Mouse (Mus musculus) cerebellum, adult 9-10 months (tissue): ENCODE results near the gene Sbk3.
"Not testable (repeated sequence)": the region's sequence is repeated elsewhere in the genome, so short reads cannot be mapped to it uniquely, and the experiment has no call there.

Source experiments
- DNase-seq: peaks from one replicate; pipeline ENCODE4 v3.0.0; 2022

Sbk3 gene

GRCm38 (mm10) chr7:4971068-4971467 lies at the start of gene Sbk3:
Gene Sbk3, minus strand, starts transcription at chr7:4971168.
- DNase-seq, result no peak

DNA sequence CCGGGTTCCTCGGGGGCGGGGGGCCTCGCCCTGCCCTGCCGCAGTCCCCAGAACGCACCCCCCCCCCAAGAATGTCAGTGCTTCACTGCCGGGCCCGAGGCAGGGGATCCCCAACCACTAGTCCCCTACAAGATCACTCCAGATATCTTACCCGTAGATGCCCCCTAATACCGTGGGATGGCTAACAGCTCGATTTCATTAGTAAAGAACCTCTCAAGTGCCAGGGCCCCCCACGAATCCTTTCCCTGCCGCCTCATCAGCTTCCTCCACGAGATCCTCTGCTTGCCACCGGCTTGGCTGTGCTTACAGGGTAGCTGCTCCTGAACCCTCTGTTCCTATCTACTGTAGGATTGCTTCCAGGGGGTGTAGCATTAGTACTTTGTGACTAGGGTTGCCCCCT lies 49.7 kb upstream of the Sbk3 start:
- peak; percentile 74 for DNase-seq

DNA sequence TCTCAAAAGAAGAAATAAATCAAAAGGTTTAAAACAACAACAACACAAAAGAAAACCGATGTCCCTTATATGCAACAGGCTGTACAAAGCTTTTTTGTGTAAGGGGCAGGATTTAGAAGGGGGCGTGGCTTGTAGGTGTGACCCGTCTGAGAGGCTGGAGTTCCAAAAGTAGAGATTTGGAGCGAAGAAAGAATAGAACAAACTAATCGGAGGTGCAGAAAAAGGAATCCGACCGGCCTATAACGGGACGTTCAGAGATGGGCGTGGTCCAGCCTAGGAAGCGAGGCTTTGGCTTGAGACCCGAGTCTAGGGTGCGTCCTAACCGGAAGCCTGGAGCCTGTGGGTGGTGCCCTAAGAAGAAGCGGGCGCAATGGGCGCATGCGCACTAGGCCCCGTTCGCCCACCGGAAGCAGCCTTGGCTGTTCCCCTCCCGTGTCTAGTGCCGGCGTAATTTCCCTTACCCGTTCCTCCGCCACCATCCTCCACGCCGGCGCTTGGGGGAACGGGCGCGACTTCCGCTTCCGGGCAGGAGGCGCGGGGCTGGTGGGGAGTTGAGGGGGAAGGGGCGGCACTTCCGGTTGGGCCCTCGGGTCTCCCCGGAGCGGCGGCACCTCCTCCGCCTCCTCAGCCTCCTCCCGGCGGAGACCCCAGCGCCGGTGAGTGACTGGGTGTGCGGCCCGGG lies 49.2 kb upstream of the Sbk3 start, which contains the start of the genes Zfp865 and Ccdc106:
Gene Zfp865, plus strand, starts transcription at position 377 of the 682 bp plus-strand sequence.
Gene Ccdc106, plus strand, starts transcription at position 554 of the 682 bp plus-strand sequence.
- peak; percentile 98 for DNase-seq

DNA sequence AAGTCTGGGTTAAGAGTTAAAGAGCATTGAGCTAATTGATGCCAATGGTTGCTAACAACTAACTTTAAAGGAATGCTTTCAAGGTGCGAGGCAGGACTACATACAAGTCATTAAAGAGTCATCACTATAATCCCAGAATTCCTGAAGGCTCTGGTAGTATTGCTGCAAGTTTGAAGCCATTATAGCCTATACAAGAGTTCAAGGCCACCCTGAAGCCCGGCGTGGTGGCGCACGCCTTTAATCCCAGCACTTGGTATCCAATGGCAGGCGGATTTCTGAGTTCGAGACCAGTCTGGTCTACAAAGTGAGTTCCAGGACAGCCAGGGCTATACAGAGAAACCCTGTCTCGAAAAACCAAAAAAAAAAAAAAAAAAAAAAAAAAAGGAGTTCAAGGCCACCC lies 48.6 kb upstream of the Sbk3 start:
- DNase-seq, result peak; percentile 61

- no peak for DNase-seq
These were observed 47.0 kb upstream of the Sbk3 start for GRCm38 (mm10) chr7:5017931-5018330.

DNA sequence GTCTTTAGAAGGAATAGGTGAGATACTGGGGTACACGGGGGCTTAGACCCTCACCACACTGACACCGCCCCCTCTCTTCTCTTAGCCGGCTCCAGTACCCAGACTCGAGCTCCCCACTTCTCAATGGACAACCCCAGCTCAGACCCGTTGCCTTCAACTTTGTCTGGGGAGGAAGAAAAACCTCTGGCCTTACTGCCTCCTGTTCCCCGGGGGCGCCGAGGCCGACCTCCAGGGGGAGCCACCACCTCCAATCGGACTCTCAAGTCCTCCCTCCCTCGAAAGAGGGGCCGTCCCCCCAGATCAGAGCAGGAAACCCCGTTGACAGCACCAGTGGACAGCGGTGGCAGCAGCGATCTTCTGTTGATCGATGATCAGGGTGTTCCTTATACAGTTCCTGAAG lies 46.4 kb upstream of the Sbk3 start:
- peak; percentile 71 for DNase-seq

GRCm38 (mm10) chr7:5016920-5017319 lies 46.0 kb upstream of the Sbk3 start:
- DNase-seq, result peak; percentile 59

GRCm38 (mm10) chr7:5016057-5016456 lies 45.1 kb upstream of the Sbk3 start:
- peak; percentile 77 for DNase-seq

GRCm38 (mm10) chr7:5015118-5016001 lies 44.4 kb upstream of the Sbk3 start, which contains the start of gene Gm44973:
Gene Gm44973, plus strand, starts transcription at chr7:5015496.
- DNase-seq, result peak; percentile 96

DNA sequence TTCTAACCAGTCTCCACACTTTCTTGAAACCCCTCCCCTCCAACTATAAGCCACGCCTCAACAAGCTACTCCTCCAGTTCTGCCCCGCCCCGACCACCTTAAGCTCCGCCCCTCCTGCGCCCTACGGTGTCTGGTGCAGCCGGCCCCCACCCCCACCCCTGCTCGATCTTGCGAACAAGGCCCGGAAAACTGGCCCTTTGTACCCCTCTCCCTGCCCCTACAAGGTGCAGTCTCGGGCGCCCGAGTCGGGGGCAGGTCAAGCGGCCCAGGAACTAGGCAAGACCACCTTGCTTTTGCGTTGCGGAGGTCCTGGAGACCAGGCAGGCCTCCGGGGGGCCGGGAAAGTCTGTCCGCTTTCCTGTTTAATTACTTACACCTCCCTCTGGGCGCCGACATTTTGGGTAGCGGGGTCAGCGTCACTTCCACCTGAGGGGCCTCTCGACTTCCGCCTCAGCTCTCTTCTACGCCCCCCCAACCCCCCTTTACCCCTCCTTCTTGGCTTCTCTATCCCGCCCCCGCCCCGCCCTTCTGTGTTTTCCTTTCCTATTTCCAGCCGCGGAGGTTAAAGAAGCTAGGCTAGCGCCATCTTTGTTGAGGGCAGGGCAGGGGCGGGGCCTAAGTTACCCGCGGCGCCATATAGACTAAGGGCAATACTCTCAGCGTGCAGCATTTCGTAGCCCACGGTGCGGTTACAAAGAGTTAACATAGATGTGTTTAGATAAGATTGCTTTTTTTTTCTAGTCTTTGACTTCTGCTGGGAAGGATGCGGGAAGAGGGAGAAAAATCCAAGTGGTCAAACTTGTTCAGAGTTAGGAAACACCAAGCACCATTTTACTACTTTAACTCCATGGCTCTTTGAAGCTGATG lies 43.5 kb upstream of the Sbk3 start, which contains the start of the genes Zfp524 and Fiz1:
Gene Zfp524, plus strand, starts transcription at position 165 of the 867 bp plus-strand sequence.
Gene Fiz1, minus strand, starts transcription at position 447 of the 867 bp plus-strand sequence.
- peak; percentile 98 for DNase-seq

DNA sequence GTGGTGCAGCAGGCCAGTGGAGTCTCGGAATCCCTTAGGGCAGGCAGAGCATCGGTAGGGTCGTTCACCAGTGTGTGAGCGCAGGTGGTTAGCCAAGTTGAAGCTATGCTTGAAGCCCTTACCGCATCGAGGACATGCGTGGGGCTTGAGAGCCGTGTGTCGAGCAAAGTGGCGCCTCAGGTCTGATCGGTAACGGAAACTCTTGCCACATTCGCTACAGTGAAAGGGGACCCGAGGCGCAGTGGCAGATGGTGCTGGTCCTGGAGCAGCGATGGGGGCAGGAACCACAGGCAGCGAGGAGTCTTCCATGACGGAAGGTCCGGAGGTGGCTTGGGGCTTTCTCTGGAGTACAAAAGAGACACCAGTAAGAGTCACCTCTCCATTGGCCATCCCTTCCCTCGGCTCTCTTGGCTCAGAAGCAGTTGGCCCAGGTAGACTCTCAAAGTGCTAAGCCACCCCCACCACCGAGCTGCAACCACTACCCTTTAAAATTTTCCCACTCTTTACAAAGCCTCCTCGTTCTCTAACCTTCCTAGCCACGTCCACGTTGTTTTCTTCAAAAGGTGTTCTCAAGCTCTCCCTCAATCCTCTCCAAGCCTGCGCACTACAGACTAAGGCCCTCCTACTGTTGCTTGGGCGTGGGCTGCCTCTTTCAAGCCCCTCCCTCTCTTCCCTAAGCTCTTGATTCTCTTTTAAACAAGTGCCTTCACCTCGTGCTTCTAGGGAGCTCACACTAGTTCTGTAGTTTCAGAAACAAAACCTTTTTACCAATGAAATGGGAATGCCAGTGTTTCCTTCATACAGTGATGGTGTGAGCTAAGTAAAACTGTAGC lies 41.9 kb upstream of the Sbk3 start:
- DNase-seq, result no peak

- DNase-seq, result no peak
These were observed 37.3 kb upstream of the Sbk3 start for GRCm38 (mm10) chr7:5008229-5008628.

- not testable (repeated sequence) for DNase-seq
These were observed 31.9 kb upstream of the Sbk3 start for GRCm38 (mm10) chr7:5002876-5003275.

DNA sequence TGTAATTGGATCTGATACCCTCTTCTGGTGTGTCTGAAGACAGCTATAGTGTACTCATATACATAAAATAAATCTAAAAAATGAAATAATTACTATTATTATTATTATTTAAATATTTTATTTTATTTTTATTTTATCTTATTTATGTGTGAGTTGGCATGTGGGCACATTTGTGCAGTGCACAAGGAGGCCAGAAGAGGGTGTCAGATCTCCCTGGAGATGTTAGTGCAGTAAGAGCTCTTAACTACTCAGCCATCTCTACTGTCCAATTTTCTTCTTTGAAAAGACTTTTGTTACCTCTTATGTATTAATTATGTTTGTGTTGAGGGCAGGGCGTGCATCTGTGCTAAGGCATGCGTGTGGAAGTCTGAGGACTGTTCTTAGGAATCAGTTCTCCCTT lies 28.9 kb upstream of the Sbk3 start:
- DNase-seq, result no peak

- no peak for DNase-seq
These were observed 26.0 kb upstream of the Sbk3 start for GRCm38 (mm10) chr7:4996934-4997333.

GRCm38 (mm10) chr7:4996003-4996895 lies 25.3 kb upstream of the Sbk3 start, which contains the start of gene Zfp579:
Gene Zfp579, minus strand, starts transcription at chr7:4996158.
- peak; percentile 95 for DNase-seq

- DNase-seq, result no peak
These were observed 24.5 kb upstream of the Sbk3 start for GRCm38 (mm10) chr7:4995268-4996002.

DNA sequence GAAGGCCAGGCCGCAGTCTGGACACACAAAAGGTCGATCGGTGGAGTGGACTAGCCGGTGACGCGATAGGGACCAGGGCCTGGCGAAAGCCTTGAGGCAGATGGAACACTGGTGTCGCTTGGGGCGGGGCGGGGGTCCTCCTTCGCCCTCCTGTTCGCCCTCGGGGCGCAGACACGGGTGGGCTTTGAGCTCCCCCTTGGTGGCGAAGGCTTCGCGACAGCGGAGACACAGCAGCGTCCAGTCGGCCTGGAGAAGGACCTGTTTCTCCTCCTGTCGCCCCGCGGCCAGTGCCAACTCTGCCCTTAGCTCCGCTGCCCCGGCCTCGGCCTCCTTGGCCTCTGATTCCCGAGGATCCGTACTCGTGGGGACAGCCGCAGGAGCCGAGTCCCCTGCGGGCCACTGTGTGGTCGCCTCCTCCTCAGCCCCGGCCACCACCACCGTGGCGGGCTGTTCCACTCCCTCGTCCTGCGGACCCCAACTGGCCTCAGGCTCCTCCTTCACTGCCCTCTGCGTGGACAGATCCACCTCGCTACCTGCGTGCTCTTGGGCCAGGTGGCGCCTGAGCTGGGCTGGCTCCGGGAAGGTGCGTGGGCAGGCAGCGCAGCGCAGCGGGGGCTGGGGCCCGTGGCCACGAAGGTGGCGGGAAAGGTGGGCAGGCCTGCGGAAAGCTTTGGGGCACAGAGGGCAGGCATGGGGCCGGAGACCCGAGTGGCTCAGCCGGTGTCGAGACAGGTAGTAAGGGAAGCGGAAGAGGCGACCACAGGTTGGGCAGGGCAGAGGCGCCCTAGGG lies 23.2 kb upstream of the Sbk3 start:
- DNase-seq, result no peak
